8 mouse cellular contexts compared by ENCODE assay signal in the genomic region with DNA sequence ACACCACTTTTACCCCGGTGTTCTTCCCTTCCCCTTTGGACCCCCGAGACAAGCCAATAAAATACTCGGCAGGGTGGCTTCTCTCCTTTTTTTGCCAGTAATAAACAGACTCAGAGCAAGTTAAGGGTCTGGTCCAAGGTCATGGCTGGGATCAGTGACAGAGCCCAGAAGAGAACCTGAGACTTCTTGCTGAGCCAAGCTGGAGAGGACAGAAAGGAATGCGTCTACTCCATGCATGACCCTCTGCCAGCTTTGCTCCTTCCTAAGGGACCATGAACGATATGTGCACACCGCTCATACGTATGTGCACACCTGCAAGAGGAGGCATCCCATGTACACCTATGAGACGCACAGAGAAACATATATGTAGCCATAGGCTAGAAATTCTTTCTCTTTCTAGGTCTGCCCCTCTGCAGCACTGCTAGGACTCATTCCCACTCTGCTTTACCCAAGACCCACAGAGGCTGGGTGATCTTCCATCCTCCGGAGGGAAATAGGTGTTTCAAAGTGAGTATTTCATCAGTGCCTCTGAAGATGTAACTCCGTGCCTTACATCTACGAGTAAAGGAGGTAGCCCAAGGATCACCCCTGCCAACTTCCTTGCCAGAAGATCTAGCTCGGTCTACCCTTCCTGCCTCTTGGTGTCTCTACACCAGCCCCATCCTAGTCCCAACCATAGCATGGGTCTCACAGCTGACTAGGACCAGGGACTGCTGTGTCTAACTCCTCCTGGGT. TPM values are rescaled to one million over a fixed set of nuclear protein-coding genes. Genes with fewer than 3 reads are reported as not detected.
DNase-seq lines count a peak whose midpoint lies in the region; ATAC-seq and TF ChIP-seq lines count a peak whose summit lies in the region.

No protein-coding gene starts in this region.

- no peaks in the 10 kb centered on the region for H3K36me3 ChIP-seq in heart, embryonic 12.5 days
- H3K36me3 ChIP-seq in MEL (ENCODE audit: control insufficient read depth in 1 of 2, insufficient read depth in 2 of 2, low read length in 2 of 2): peaks cover 0 to 13% of the 10 kb centered on the region in 2 experiments; a peak in 2 of 4 replicates
- H3K36me3 ChIP-seq in forebrain, postnatal 0 days (ENCODE audit: insufficient read depth): no peaks in the 10 kb centered on the region
- H3K36me3 ChIP-seq in midbrain, embryonic 10.5 days: no peaks in the 10 kb centered on the region

- H3K4me2 ChIP-seq in heart, embryonic 12.5 days: peak overlapping the region; percentile 89
- peak overlapping the region; percentile 86 for H3K4me2 ChIP-seq in forebrain, postnatal 0 days (ENCODE audit: low read depth)

- peaks cover 19% of the 10 kb centered on the region for H3K4me1 ChIP-seq in heart, embryonic 12.5 days (replicated peaks)
- peaks cover 0 to 18% of the 10 kb centered on the region in 2 experiments; a peak in 2 of 4 replicates for H3K4me1 ChIP-seq in MEL (ENCODE audit: control insufficient read depth in 1 of 2, insufficient read depth in 2 of 2, low read length in 2 of 2)
- H3K4me1 ChIP-seq in forebrain, postnatal 0 days (ENCODE audit: insufficient read depth): peaks cover 10% of the 10 kb centered on the region
- peaks cover 44% of the 10 kb centered on the region for H3K4me1 ChIP-seq in midbrain, embryonic 10.5 days

- H3K27me3 ChIP-seq in heart, embryonic 12.5 days (replicated peaks): peaks cover 33% of the 10 kb centered on the region
- H3K27me3 ChIP-seq in MEL (ENCODE audit: control insufficient read depth in 1 of 2, insufficient read depth in 2 of 2, low read length in 2 of 2): no peaks in the 10 kb centered on the region; a peak in 1 of 4 replicates
- no peaks in the 10 kb centered on the region for H3K27me3 ChIP-seq in forebrain, postnatal 0 days (ENCODE audit: insufficient read depth, low read length)
- H3K27me3 ChIP-seq in midbrain, embryonic 10.5 days (ENCODE audit: low read depth, poor library complexity, severe bottlenecking): peaks cover 30% of the 10 kb centered on the region

- peak overlapping the region; percentile 67 for H3K9ac ChIP-seq in heart, embryonic 12.5 days
- H3K9ac ChIP-seq in MEL (ENCODE audit: control insufficient read depth, low read depth, low read length, poor library complexity, severe bottlenecking): peak overlapping the region; percentile 71
- peak overlapping the region; percentile 81 for H3K9ac ChIP-seq in forebrain, postnatal 0 days

- H3K27ac ChIP-seq in heart, embryonic 12.5 days (ENCODE audit: poor library complexity, severe bottlenecking): no peak overlapping the region
- no peak overlapping the region for H3K27ac ChIP-seq in MEL (ENCODE audit: control insufficient read depth, low read depth, low read length)
- H3K27ac ChIP-seq in forebrain, postnatal 0 days (ENCODE audit: low read depth, low read length): 0 out of 2 replicates have a peak overlapping the region, but pooled peaks have one; percentile 45
- peak overlapping the region; percentile 84 for H3K27ac ChIP-seq in midbrain, embryonic 10.5 days (replicated peaks)

- peaks cover 4% of the 10 kb centered on the region; the same call in 1 of the 2 replicates for H3K79me2 ChIP-seq in MEL (ENCODE audit: control insufficient read depth, insufficient read depth, low read length, poor library complexity)

- TF ChIP-seq EP300 in MEL (IDR thresholded peaks at IDR 0.05; ENCODE audit: low read depth in 1 of 2, low read length in 2 of 2): no peak

- no peak for TF ChIP-seq CTCF in MEL (IDR thresholded peaks at IDR 0.05 in 2 of 3, conservative IDR thresholded peaks at IDR 0.05 in 1 of 3; ENCODE audit: control insufficient read depth in 1 of 3, insufficient read depth in 1 of 3, low read depth in 2 of 3, low read length in 3 of 3, poor library complexity in 1 of 3, severe bottlenecking in 1 of 3)
- no peak for TF ChIP-seq CTCF in forebrain, postnatal 0 days (IDR thresholded peaks at IDR 0.05; ENCODE audit: low read depth)

- no peaks in the 10 kb centered on the region for H3K9me3 ChIP-seq in heart, embryonic 12.5 days (replicated peaks)
- no peaks in the 10 kb centered on the region for H3K9me3 ChIP-seq in MEL (replicated peaks; ENCODE audit: insufficient read depth, low read length)
- H3K9me3 ChIP-seq in forebrain, postnatal 0 days (ENCODE audit: low read length): no peaks in the 10 kb centered on the region
- no peaks in the 10 kb centered on the region for H3K9me3 ChIP-seq in midbrain, embryonic 10.5 days (replicated peaks)

- WGBS in heart, embryonic 12.5 days: 50% methylated on average over 12 of the region's 12 CpGs
- 56% methylated on average over 12 of the region's 12 CpGs for WGBS in forebrain, postnatal 0 days
- WGBS in midbrain, embryonic 10.5 days: 57% methylated on average over 12 of the region's 12 CpGs

- no peak for DNase-seq in heart, postnatal 14 days
- no peak for DNase-seq in MEL (ENCODE audit: low read depth, low spot score)
- no peak for DNase-seq in forebrain, postnatal 0 days
- DNase-seq in midbrain, embryonic 10.5 days (ENCODE audit: low spot score): no peak
- no peak for DNase-seq in spleen, postnatal 36 days (ENCODE audit: low spot score in 2 of 2)
- no peak for DNase-seq in thymus, postnatal 14 days

- intact Hi-C loops in heart, postnatal 14 days (cut with DNase I): no loop called here

- TF ChIP-seq RAD21 in MEL (IDR thresholded peaks at IDR 0.05; ENCODE audit: low read depth, low read length): no peak

- no peak; the same call in 1 of the 2 replicates for ATAC-seq in heart, embryonic 12.5 days (ENCODE audit: insufficient number of reproducible peaks, low FRiP score)
- no peak for ATAC-seq in forebrain, postnatal 0 days
- no peak for ATAC-seq in granulocyte monocyte progenitor cell, adult 5-6 weeks (replicated peaks; ENCODE audit: poor library complexity, severe bottlenecking)

- TF ChIP-seq POLR2A in MEL (IDR thresholded peaks at IDR 0.05; ENCODE audit: control insufficient read depth in 1 of 2, insufficient read depth in 1 of 2, low read depth in 1 of 2, low read length in 2 of 2, poor library complexity in 1 of 2): no peak

- H3K4me3 ChIP-seq in heart, embryonic 12.5 days: peak overlapping the region; percentile 55
- H3K4me3 ChIP-seq in MEL (ENCODE audit: control insufficient read depth in 1 of 2, insufficient read depth in 1 of 2, low read depth in 2 of 2, low read length in 2 of 2): peak overlapping the region; percentile 67 to 78
- H3K4me3 ChIP-seq in forebrain, postnatal 0 days (ENCODE audit: low read depth, low read length): peak overlapping the region; percentile 79
- peak overlapping the region; percentile 80 for H3K4me3 ChIP-seq in midbrain, embryonic 10.5 days

RNA-seq across cellular contexts. Expression of gene 6430571L13Rik, which starts 0.7 kb away (rescaled TPM):
- polyA plus RNA-seq in heart, embryonic 12.5 days (2016; fragmentation: Nextera tagmentation; extraction: Ambion mirVana): 0.55 and 1.1 TPM in 2 replicates
- total RNA-seq in heart, postnatal 14 days (2021): 1 to 10 TPM; 7.0 to 7.4 TPM
- total RNA-seq in MEL (2012; rRNA removed): 0.35 and 0.36 TPM in 2 replicates
- under 1 TPM in 1 of 2 experiments, not detected in 1; 0.35 TPM for polyA plus RNA-seq in MEL (2012; ENCODE audit: insufficient read depth in 1 of 2, insufficient read length in 2 of 2, low read depth in 1 of 2, low replicate concordance in 2 of 2, missing spikeins in 1 of 2)
- 5.2 and 7.2 TPM in 2 replicates for total RNA-seq in forebrain, postnatal 0 days (2014; rRNA removed)
- 3.7 and 6.0 TPM in 2 replicates for polyA plus RNA-seq in forebrain, postnatal 0 days (2015; fragmentation: Nextera tagmentation; extraction: Ambion mirVana)
- 1.8 and 2.5 TPM in 2 replicates for polyA plus RNA-seq in midbrain, embryonic 10.5 days (2016; fragmentation: Nextera tagmentation; extraction: Ambion mirVana)
- total RNA-seq in granulocyte monocyte progenitor cell, adult 5-6 weeks (2014; fragmentation: Nextera tagmentation): not detected in 2 replicates
- total RNA-seq in granulocyte monocyte progenitor cell, adult 5-6 weeks (2017): not detected in 2 replicates

RNA-seq across cellular contexts. Expression of gene Hemk1, which starts 2.9 kb away (rescaled TPM):
- 11.4 and 13.4 TPM in 2 replicates for polyA plus RNA-seq in heart, embryonic 12.5 days (2016; fragmentation: Nextera tagmentation; extraction: Ambion mirVana)
- total RNA-seq in heart, postnatal 14 days (2021): 10 to 100 TPM; 19.7 to 21.2 TPM
- 7.5 TPM in 2 replicates for total RNA-seq in MEL (2012; rRNA removed)
- 10 to 100 TPM in 1 of 2 experiments, not detected in 1; 11.8 TPM for polyA plus RNA-seq in MEL (2012; ENCODE audit: insufficient read depth in 1 of 2, insufficient read length in 2 of 2, low read depth in 1 of 2, low replicate concordance in 2 of 2, missing spikeins in 1 of 2)
- total RNA-seq in forebrain, postnatal 0 days (2014; rRNA removed): 14.1 and 14.2 TPM in 2 replicates
- 12.9 and 13.4 TPM in 2 replicates for polyA plus RNA-seq in forebrain, postnatal 0 days (2015; fragmentation: Nextera tagmentation; extraction: Ambion mirVana)
- 13.5 and 15.2 TPM in 2 replicates for polyA plus RNA-seq in midbrain, embryonic 10.5 days (2016; fragmentation: Nextera tagmentation; extraction: Ambion mirVana)
- total RNA-seq in granulocyte monocyte progenitor cell, adult 5-6 weeks (2014; fragmentation: Nextera tagmentation): 12.0 and 32.9 TPM in 2 replicates
- 6.0 and 11.3 TPM in 2 replicates for total RNA-seq in granulocyte monocyte progenitor cell, adult 5-6 weeks (2017)

RNA-seq across cellular contexts. Expression of gene Cish, which starts 45.3 kb away (rescaled TPM):
- 15.6 and 16.4 TPM in 2 replicates for polyA plus RNA-seq in heart, embryonic 12.5 days (2016; fragmentation: Nextera tagmentation; extraction: Ambion mirVana)
- 100 to 1,000 TPM; 232 TPM for total RNA-seq in heart, postnatal 14 days (2021)
- 5.1 and 10.0 TPM in 2 replicates for total RNA-seq in MEL (2012; rRNA removed)
- 10 to 100 TPM in 1 of 2 experiments, not detected in 1; 24.5 TPM for polyA plus RNA-seq in MEL (2012; ENCODE audit: insufficient read depth in 1 of 2, insufficient read length in 2 of 2, low read depth in 1 of 2, low replicate concordance in 2 of 2, missing spikeins in 1 of 2)
- total RNA-seq in forebrain, postnatal 0 days (2014; rRNA removed): 2.7 and 4.0 TPM in 2 replicates
- 11.2 and 12.2 TPM in 2 replicates for polyA plus RNA-seq in forebrain, postnatal 0 days (2015; fragmentation: Nextera tagmentation; extraction: Ambion mirVana)
- polyA plus RNA-seq in midbrain, embryonic 10.5 days (2016; fragmentation: Nextera tagmentation; extraction: Ambion mirVana): 7.3 and 7.5 TPM in 2 replicates
- 0.24 and 18.2 TPM in 2 replicates for total RNA-seq in granulocyte monocyte progenitor cell, adult 5-6 weeks (2014; fragmentation: Nextera tagmentation)
- 0.09 and 0.36 TPM in 2 replicates for total RNA-seq in granulocyte monocyte progenitor cell, adult 5-6 weeks (2017)

RNA-seq across cellular contexts. Expression of gene Mapkapk3, which starts 51.4 kb away (rescaled TPM):
- polyA plus RNA-seq in heart, embryonic 12.5 days (2016; fragmentation: Nextera tagmentation; extraction: Ambion mirVana): 7.1 and 7.3 TPM in 2 replicates
- total RNA-seq in heart, postnatal 14 days (2021): 10 to 100 TPM; 29.5 to 31.4 TPM
- 36.0 and 49.9 TPM in 2 replicates for total RNA-seq in MEL (2012; rRNA removed)
- 10 to 100 TPM in 1 of 2 experiments, not detected in 1; 42.3 TPM for polyA plus RNA-seq in MEL (2012; ENCODE audit: insufficient read depth in 1 of 2, insufficient read length in 2 of 2, low read depth in 1 of 2, low replicate concordance in 2 of 2, missing spikeins in 1 of 2)
- 1.5 and 1.6 TPM in 2 replicates for total RNA-seq in forebrain, postnatal 0 days (2014; rRNA removed)
- 1.2 and 1.5 TPM in 2 replicates for polyA plus RNA-seq in forebrain, postnatal 0 days (2015; fragmentation: Nextera tagmentation; extraction: Ambion mirVana)
- polyA plus RNA-seq in midbrain, embryonic 10.5 days (2016; fragmentation: Nextera tagmentation; extraction: Ambion mirVana): 3.9 and 4.9 TPM in 2 replicates
- total RNA-seq in granulocyte monocyte progenitor cell, adult 5-6 weeks (2014; fragmentation: Nextera tagmentation): 186 and 231 TPM in 2 replicates
- total RNA-seq in granulocyte monocyte progenitor cell, adult 5-6 weeks (2017): 191 and 207 TPM in 2 replicates

RNA-seq across cellular contexts. Expression of gene Cacna2d2, which starts 58.3 kb away (rescaled TPM):
- polyA plus RNA-seq in heart, embryonic 12.5 days (2016; fragmentation: Nextera tagmentation; extraction: Ambion mirVana): 5.9 and 6.2 TPM in 2 replicates
- 10 to 100 TPM in 1 of 2 experiments, 1 to 10 TPM in 1; 5.0 to 10.5 TPM for total RNA-seq in heart, postnatal 14 days (2021)
- 0.20 TPM in 1 of 2 replicates, not detected in the other for total RNA-seq in MEL (2012; rRNA removed)
- under 1 TPM in 1 of 2 experiments, not detected in 1; 0.67 TPM for polyA plus RNA-seq in MEL (2012; ENCODE audit: insufficient read depth in 1 of 2, insufficient read length in 2 of 2, low read depth in 1 of 2, low replicate concordance in 2 of 2, missing spikeins in 1 of 2)
- 29.7 and 49.5 TPM in 2 replicates for total RNA-seq in forebrain, postnatal 0 days (2014; rRNA removed)
- polyA plus RNA-seq in forebrain, postnatal 0 days (2015; fragmentation: Nextera tagmentation; extraction: Ambion mirVana): 3.0 and 5.0 TPM in 2 replicates
- 1.00 and 1.7 TPM in 2 replicates for polyA plus RNA-seq in midbrain, embryonic 10.5 days (2016; fragmentation: Nextera tagmentation; extraction: Ambion mirVana)
- 0.19 TPM in 1 of 2 replicates, not detected in the other for total RNA-seq in granulocyte monocyte progenitor cell, adult 5-6 weeks (2014; fragmentation: Nextera tagmentation)
- 0.09 and 0.10 TPM in 2 replicates for total RNA-seq in granulocyte monocyte progenitor cell, adult 5-6 weeks (2017)

Comparison
In these comparisons a context has a peak if more than half of its experiments do, and no peak if none do; other contexts are left out.
1. H3K27ac ChIP-seq: peak in forebrain, postnatal 0 days (single experiment) and midbrain, embryonic 10.5 days (single experiment); none in heart, embryonic 12.5 days (single experiment) and MEL (single experiment).
2. RNA of gene Cish, which starts 45.3 kb away (total RNA-seq): 232 TPM in heart, postnatal 14 days; 5.1 to 10.0 TPM in MEL, 2.7 to 4.0 TPM in forebrain, postnatal 0 days and 0.09 to 18.2 TPM in granulocyte monocyte progenitor cell, adult 5-6 weeks; every median in the first group is over 10 times any median in the second.
3. Peak in every context shown above with its lines, with median percentiles within 50 percentile points of each other: H3K4me3 ChIP-seq and H3K9ac ChIP-seq.